Mouse (Mus musculus) MEL (cell line): ENCODE data around the gene Snrpd3.

Experiments used
- BHLHE40 ChIP-seq: IDR thresholded peaks from 2 replicates; pipeline ENCODE4 v1.6.1; 2012; ENCODE audit warnings: low read depth, mild to moderate bottlenecking, inconsistent platforms, low read length, improper control_type of control experiment, borderline replicate concordance
- CHD1 ChIP-seq: IDR thresholded peaks from 2 replicates; pipeline ENCODE4 v1.6.1; 2012; ENCODE audit warnings: low read depth, mild to moderate bottlenecking, inconsistent platforms, low read length, improper control_type of control experiment
- CHD2 ChIP-seq: IDR thresholded peaks from 2 replicates; pipeline ENCODE4 v1.6.1; 2011; ENCODE audit warnings: low read length, improper control_type of control experiment
- CTCF ChIP-seq, 3 experiments: IDR thresholded peaks in 2 of 3; conservative IDR thresholded peaks in 1 of 3; 2 replicates each; pipeline ENCODE4 v1.5.1; 2011 to 2012; ENCODE audit warnings: low read length in 3 of 3, low read depth in 2 of 3, mild to moderate bottlenecking in 2 of 3, improper control_type of control experiment in 1 of 3, inconsistent platforms in 1 of 3, mixed read lengths in 1 of 3, moderate library complexity in 1 of 3; ENCODE audit not compliant: control insufficient read depth in 1 of 3, insufficient read depth in 1 of 3, poor library complexity in 1 of 3, severe bottlenecking in 1 of 3
- ELF1 ChIP-seq: IDR thresholded peaks from 2 replicates; pipeline ENCODE4 v1.6.1; 2014; ENCODE audit warnings: low read depth, mild to moderate bottlenecking, inconsistent platforms, low read length, improper control_type of control experiment, moderate library complexity
- EP300 ChIP-seq, 2 experiments: IDR thresholded peaks; 2 replicates each; pipeline ENCODE4 v1.6.1; 2011; ENCODE audit warnings: improper control_type of control experiment in 2 of 2, low read length in 2 of 2, low read depth in 1 of 2, mild to moderate bottlenecking in 1 of 2
- MYC ChIP-seq: IDR thresholded peaks from 2 replicates; pipeline ENCODE4 v1.6.1; 2011; ENCODE audit warnings: low read depth, mild to moderate bottlenecking, low read length, improper control_type of control experiment, moderate library complexity
- POLR2A ChIP-seq, 2 experiments: IDR thresholded peaks; 2 replicates each; pipeline ENCODE4 v1.6.1; 2011 to 2012; ENCODE audit warnings: low read length in 2 of 2, mild to moderate bottlenecking in 2 of 2, control low read depth in 1 of 2, improper control_type of control experiment in 1 of 2, low read depth in 1 of 2, moderate library complexity in 1 of 2; ENCODE audit not compliant: control insufficient read depth in 1 of 2, insufficient read depth in 1 of 2, poor library complexity in 1 of 2
- RAD21 ChIP-seq: IDR thresholded peaks from 2 replicates; pipeline ENCODE4 v1.6.1; 2011; ENCODE audit warnings: mild to moderate bottlenecking, low read depth, low read length, improper control_type of control experiment
- RCOR1 ChIP-seq: IDR thresholded peaks from 2 replicates; pipeline ENCODE4 v1.6.1; 2012; ENCODE audit warnings: low read depth, mild to moderate bottlenecking, inconsistent platforms, low read length, improper control_type of control experiment
- TBP ChIP-seq: IDR thresholded peaks from 2 replicates; pipeline ENCODE4 v1.8.0; 2011; ENCODE audit warnings: low read depth, low read length, improper control_type of control experiment
- UBTF ChIP-seq: IDR thresholded peaks from 2 replicates; pipeline ENCODE4 v1.6.1; 2012; ENCODE audit warnings: low read depth, mild to moderate bottlenecking, inconsistent platforms, low read length, improper control_type of control experiment, moderate library complexity, borderline replicate concordance; ENCODE audit not compliant: insufficient read depth
- USF1 ChIP-seq: IDR thresholded peaks from 2 replicates; pipeline ENCODE4 v1.6.1; 2014; ENCODE audit warnings: low read depth, mild to moderate bottlenecking, inconsistent platforms, low read length, improper control_type of control experiment, moderate library complexity
- USF2 ChIP-seq, 2 experiments: IDR thresholded peaks; 2 replicates each; pipeline ENCODE4 v1.6.1; 2011 to 2012; ENCODE audit warnings: improper control_type of control experiment in 2 of 2, low read length in 2 of 2, borderline replicate concordance in 1 of 2, inconsistent platforms in 1 of 2, low read depth in 1 of 2, mild to moderate bottlenecking in 1 of 2; ENCODE audit not compliant: insufficient read depth in 1 of 2

DNA sequence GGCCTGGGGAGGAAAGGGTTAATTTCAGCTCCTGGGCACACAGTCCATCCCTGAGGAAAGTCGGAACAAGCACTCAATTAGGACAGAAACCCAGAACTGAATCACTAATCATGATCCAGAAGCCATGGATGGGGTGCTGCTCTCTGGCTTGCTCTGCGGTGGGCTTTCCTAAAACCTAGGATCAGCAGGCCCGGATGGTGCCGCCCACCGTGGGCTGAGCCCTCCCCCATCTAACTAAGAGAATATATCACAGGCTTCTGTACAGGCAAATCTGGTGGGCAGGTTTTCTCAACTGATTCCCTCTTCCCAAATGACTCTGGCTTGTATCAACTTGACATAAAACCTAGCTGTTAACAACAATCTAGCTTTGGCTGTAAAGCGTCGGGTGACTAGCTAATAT is 30.6 kb downstream of the Snrpd3 start:
- TF ChIP-seq POLR2A (IDR thresholded peaks at IDR 0.05; ENCODE audit: control insufficient read depth in 1 of 2, insufficient read depth in 1 of 2, low read depth in 1 of 2, low read length in 2 of 2, poor library complexity in 1 of 2), result no peak
- no peak for TF ChIP-seq RAD21
- TF ChIP-seq RCOR1, result no peak
- no peak for TF ChIP-seq TBP
- no peak for TF ChIP-seq ELF1
- no peak for TF ChIP-seq BHLHE40
- TF ChIP-seq CHD1, result no peak
- TF ChIP-seq MYC, result no peak
- TF ChIP-seq USF2 (IDR thresholded peaks at IDR 0.05; ENCODE audit: borderline replicate concordance in 1 of 2, insufficient read depth in 1 of 2, low read depth in 1 of 2, low read length in 2 of 2), result no peak
- no peak for TF ChIP-seq CTCF (IDR thresholded peaks at IDR 0.05 in 2 of 3, conservative IDR thresholded peaks at IDR 0.05 in 1 of 3; ENCODE audit: control insufficient read depth in 1 of 3, insufficient read depth in 1 of 3, low read depth in 2 of 3, low read length in 3 of 3, poor library complexity in 1 of 3, severe bottlenecking in 1 of 3)
- no peak for TF ChIP-seq UBTF
- no peak for TF ChIP-seq USF1
- no peak for TF ChIP-seq EP300 (IDR thresholded peaks at IDR 0.05; ENCODE audit: low read depth in 1 of 2, low read length in 2 of 2)
- no peak for TF ChIP-seq CHD2
